Mouse (Mus musculus): ENCODE data around the gene Ppm1a. TPM values are rescaled to one million over a fixed set of nuclear protein-coding genes. Genes with fewer than 3 reads are reported as not detected.
A peak's percentile ranks its signal among the peaks of the same experiment; 100 is the strongest.
"Not testable (repeated sequence)": the region's sequence is repeated elsewhere in the genome, so short reads cannot be mapped to it uniquely, and the experiment has no call there.

Gene Ppm1a
- polyA plus RNA-seq, 1 experiment from 2014 or later = 44.4 TPM

GRCm38 (mm10) chr12:72762502-72762901 lies 5.2 kb downstream of the Ppm1a start:
- Histone ChIP-seq H3K27me3 (no peaks in the 10 kb centered on the region), H3K27ac (no peak overlapping the region; the same call in 1 of the 2 replicates), H3K4me1 (peaks cover 5% of the 10 kb centered on the region), H3K9ac (peak overlapping the region; percentile 100; the same call in 1 of the 2 replicates), H3K4me3 (peak overlapping the region; percentile 84), H3K4me2 (peak overlapping the region; percentile 56), H3K9me3 (no peaks in the 10 kb centered on the region), H3K36me3 (no peaks in the 10 kb centered on the region)
- WGBS = 44% methylated on average over 1 of the region's 1 CpGs
- ATAC-seq (ENCODE audit: insufficient number of reproducible peaks, low FRiP score, low TSS enrichment, low read depth) = no peak

DNA sequence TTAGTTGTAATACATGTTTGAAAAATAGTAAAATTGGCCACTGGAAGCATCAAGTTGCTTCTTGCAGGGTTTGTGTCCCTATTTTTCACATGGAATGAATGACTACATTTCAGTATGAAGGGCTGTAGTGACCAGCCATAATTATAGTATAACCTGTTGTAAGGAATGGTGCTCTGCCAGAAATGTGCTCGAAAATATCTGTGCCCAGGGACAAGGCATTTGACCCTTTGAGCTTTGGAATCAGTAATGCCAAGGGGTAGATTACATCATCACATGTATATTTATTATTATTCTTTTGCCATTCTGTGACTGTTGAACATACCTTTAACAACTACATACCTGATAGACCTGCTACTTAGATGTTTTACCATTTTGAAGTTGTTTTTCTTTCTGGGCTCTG lies 5.9 kb downstream of the Ppm1a start:
- H3K4me3 ChIP-seq = no peak overlapping the region
- no peak overlapping the region for H3K27ac ChIP-seq
- no peaks in the 10 kb centered on the region for H3K36me3 ChIP-seq
- ATAC-seq (ENCODE audit: insufficient number of reproducible peaks, low FRiP score, low TSS enrichment, low read depth) = no peak
- WGBS = 53% methylated on average over 1 of the region's 1 CpGs
- H3K9ac ChIP-seq = no peak overlapping the region
- no peaks in the 10 kb centered on the region for H3K27me3 ChIP-seq
- no peak overlapping the region for H3K4me2 ChIP-seq
- no peaks in the 10 kb centered on the region for H3K9me3 ChIP-seq
- peaks cover 5% of the 10 kb centered on the region for H3K4me1 ChIP-seq

- no peak overlapping the region for H3K4me2 ChIP-seq
- H3K4me1 ChIP-seq = peaks cover under 1% of the 10 kb centered on the region; the same call in 1 of the 2 replicates
- no peak for ATAC-seq (ENCODE audit: insufficient number of reproducible peaks, low FRiP score, low TSS enrichment, low read depth)
- 86% methylated on average over 6 of the region's 6 CpGs for WGBS
- H3K9ac ChIP-seq = no peak overlapping the region
- no peaks in the 10 kb centered on the region for H3K9me3 ChIP-seq
- H3K36me3 ChIP-seq = peaks cover 6% of the 10 kb centered on the region; the same call in 1 of the 2 replicates
- no peaks in the 10 kb centered on the region for H3K27me3 ChIP-seq
- no peak overlapping the region for H3K4me3 ChIP-seq
- no peak overlapping the region for H3K27ac ChIP-seq
These were observed 10.6 kb downstream of the Ppm1a start for GRCm38 (mm10) chr12:72767809-72768208.

- H3K4me1 ChIP-seq = no peaks in the 10 kb centered on the region; the same call in 1 of the 2 replicates
- no peaks in the 10 kb centered on the region for H3K27me3 ChIP-seq
- H3K9me3 ChIP-seq = no peaks in the 10 kb centered on the region
- H3K36me3 ChIP-seq = peaks cover 6% of the 10 kb centered on the region; the same call in 1 of the 2 replicates
- H3K4me2 ChIP-seq = no peak overlapping the region
- no peak for ATAC-seq (ENCODE audit: insufficient number of reproducible peaks, low FRiP score, low TSS enrichment, low read depth)
- H3K27ac ChIP-seq = no peak overlapping the region
- no peak overlapping the region for H3K4me3 ChIP-seq
- H3K9ac ChIP-seq = no peak overlapping the region
- 78% methylated on average over 2 of the region's 2 CpGs for WGBS
These were observed 11.0 kb downstream of the Ppm1a start for GRCm38 (mm10) chr12:72768230-72768629.

- H3K36me3 ChIP-seq = peaks cover 6% of the 10 kb centered on the region; the same call in 1 of the 2 replicates
- no peak overlapping the region for H3K9ac ChIP-seq
- 92% methylated on average over 5 of the region's 5 CpGs for WGBS
- H3K4me1 ChIP-seq = no peaks in the 10 kb centered on the region
- H3K9me3 ChIP-seq = no peaks in the 10 kb centered on the region
- no peaks in the 10 kb centered on the region for H3K27me3 ChIP-seq
- H3K27ac ChIP-seq = no peak overlapping the region
- no peak for ATAC-seq (ENCODE audit: insufficient number of reproducible peaks, low FRiP score, low TSS enrichment, low read depth)
- H3K4me2 ChIP-seq = no peak overlapping the region
- H3K4me3 ChIP-seq = no peak overlapping the region
These were observed 12.4 kb downstream of the Ppm1a start for GRCm38 (mm10) chr12:72769546-72770230.

DNA sequence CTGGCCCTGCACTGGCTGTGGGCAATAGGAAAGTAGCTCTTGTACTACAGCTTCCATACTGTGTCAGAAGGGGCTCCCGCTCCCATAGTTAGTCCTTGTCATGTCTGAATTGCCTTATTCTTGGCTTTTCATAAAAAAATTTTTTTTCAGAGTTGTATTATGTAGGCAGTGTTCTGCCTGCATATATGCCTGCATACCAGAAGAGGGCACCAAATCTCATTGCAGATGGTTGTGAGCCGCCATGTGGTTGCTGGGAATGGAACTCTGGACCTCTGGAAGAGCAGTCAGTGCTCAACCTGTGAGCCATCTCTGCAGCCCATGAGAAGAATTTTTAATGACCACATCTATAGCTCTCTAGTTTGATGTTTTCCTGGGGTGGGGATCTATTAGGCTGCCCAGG lies 13.9 kb downstream of the Ppm1a start:
- Histone ChIP-seq H3K4me1 (no peaks in the 10 kb centered on the region), H3K27me3 (no peaks in the 10 kb centered on the region), H3K4me2 (no peak overlapping the region), H3K9ac (no peak overlapping the region), H3K27ac (no peak overlapping the region), H3K9me3 (no peaks in the 10 kb centered on the region), H3K4me3 (no peak overlapping the region), H3K36me3 (peaks cover 6% of the 10 kb centered on the region; the same call in 1 of the 2 replicates)
- ATAC-seq (ENCODE audit: insufficient number of reproducible peaks, low FRiP score, low TSS enrichment, low read depth) = no peak
- WGBS = 98% methylated on average over 2 of the region's 2 CpGs

DNA sequence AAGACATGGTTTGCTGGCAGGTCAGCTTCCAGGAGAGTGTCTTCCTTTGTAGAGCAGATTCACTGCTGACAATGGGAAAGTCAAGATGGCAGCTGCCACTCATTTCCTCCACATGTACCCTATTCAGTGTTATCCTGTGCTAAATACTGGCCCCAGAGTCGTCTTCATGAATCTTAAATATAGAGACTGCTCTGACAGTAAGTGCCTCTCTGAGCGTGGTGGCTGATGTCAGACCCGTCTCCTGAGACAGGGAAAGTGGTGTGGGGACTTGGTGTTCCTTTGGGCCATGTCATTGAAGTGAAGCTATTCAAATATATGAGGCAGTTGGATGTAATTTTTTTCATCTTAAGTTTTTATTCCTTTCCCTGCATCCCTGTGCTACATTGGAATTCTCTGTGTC lies 14.5 kb downstream of the Ppm1a start:
- no peaks in the 10 kb centered on the region for H3K27me3 ChIP-seq
- peaks cover 6% of the 10 kb centered on the region; the same call in 1 of the 2 replicates for H3K36me3 ChIP-seq
- 86% methylated on average over 3 of the region's 3 CpGs for WGBS
- ATAC-seq (ENCODE audit: insufficient number of reproducible peaks, low FRiP score, low TSS enrichment, low read depth) = no peak
- no peaks in the 10 kb centered on the region for H3K4me1 ChIP-seq
- H3K4me3 ChIP-seq = no peak overlapping the region
- H3K27ac ChIP-seq = no peak overlapping the region
- no peak overlapping the region for H3K4me2 ChIP-seq
- H3K9ac ChIP-seq = no peak overlapping the region
- no peaks in the 10 kb centered on the region for H3K9me3 ChIP-seq

GRCm38 (mm10) chr12:72773921-72774320 lies 16.7 kb downstream of the Ppm1a start:
- Histone ChIP-seq H3K4me3 (no peak overlapping the region), H3K27me3 (no peaks in the 10 kb centered on the region), H3K9ac (no peak overlapping the region), H3K36me3 (peaks cover 6% of the 10 kb centered on the region; the same call in 1 of the 2 replicates), H3K27ac (no peak overlapping the region), H3K9me3 (no peaks in the 10 kb centered on the region), H3K4me2 (no peak overlapping the region), H3K4me1 (no peaks in the 10 kb centered on the region)
- no peak for ATAC-seq (ENCODE audit: insufficient number of reproducible peaks, low FRiP score, low TSS enrichment, low read depth)
- WGBS = 76% methylated on average over 7 of the region's 7 CpGs

DNA sequence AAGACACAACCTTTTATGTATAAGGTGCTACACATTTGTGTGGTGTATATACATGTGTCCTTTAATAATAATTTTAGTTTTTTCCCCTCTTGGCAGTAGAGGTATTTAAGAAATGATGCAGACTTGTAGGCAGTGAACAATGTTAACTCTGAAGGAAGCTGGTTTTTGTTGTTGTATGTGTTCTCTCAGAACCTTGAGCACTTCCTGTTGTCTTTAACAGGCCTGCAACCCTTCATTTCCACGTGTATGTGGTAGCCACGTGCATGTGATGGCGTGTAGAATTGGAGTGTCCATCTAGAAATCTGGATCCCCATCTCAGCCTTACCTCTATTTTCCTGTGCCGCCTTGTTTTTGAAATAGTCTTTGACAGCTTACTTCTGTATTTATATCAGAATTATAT lies 20.0 kb downstream of the Ppm1a start:
- Histone ChIP-seq H3K4me3 (no peak overlapping the region), H3K4me2 (no peak overlapping the region), H3K27me3 (no peaks in the 10 kb centered on the region), H3K9ac (no peak overlapping the region), H3K36me3 (no peaks in the 10 kb centered on the region), H3K4me1 (no peaks in the 10 kb centered on the region), H3K9me3 (no peaks in the 10 kb centered on the region), H3K27ac (no peak overlapping the region)
- no peak for ATAC-seq (ENCODE audit: insufficient number of reproducible peaks, low FRiP score, low TSS enrichment, low read depth)
- WGBS = 86% methylated on average over 4 of the region's 4 CpGs

DNA sequence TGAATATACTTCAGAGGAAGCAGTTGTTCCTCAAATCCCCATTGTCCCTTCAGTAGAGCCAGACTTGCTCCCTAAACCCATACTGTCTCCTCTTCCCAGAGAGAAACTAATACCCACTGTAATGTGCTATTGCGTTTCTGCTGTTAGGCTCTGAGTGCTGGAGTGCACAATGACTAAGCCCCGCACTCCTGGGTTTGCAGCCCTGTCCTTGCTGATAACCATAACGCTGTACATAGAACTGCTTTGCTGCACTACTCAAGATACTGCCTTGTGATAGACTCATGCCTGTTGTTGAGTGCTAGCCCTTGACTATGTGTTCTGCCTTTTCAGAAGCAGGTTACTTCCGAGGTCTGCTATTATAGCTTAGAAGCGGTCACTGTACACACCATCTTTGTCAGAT lies 22.9 kb downstream of the Ppm1a start:
- H3K9me3 ChIP-seq = no peaks in the 10 kb centered on the region
- no peak overlapping the region for H3K4me2 ChIP-seq
- 91% methylated on average over 5 of the region's 5 CpGs for WGBS
- no peak for ATAC-seq (ENCODE audit: insufficient number of reproducible peaks, low FRiP score, low TSS enrichment, low read depth)
- no peaks in the 10 kb centered on the region for H3K27me3 ChIP-seq
- no peaks in the 10 kb centered on the region for H3K4me1 ChIP-seq
- no peak overlapping the region for H3K4me3 ChIP-seq
- H3K36me3 ChIP-seq = peaks cover 20% of the 10 kb centered on the region; the same call in 1 of the 2 replicates
- H3K27ac ChIP-seq = no peak overlapping the region
- H3K9ac ChIP-seq = no peak overlapping the region

- not testable (repeated sequence) for H3K9ac ChIP-seq; H3K9me3 ChIP-seq; ATAC-seq (ENCODE audit: insufficient number of reproducible peaks, low FRiP score, low TSS enrichment, low read depth); H3K27me3 ChIP-seq; H3K4me3 ChIP-seq; H3K27ac ChIP-seq; H3K4me2 ChIP-seq; H3K4me1 ChIP-seq
- H3K36me3 ChIP-seq = peaks cover 24% of the 10 kb centered on the region; the same call in 1 of the 2 replicates
- WGBS = 92% methylated on average over 4 of the region's 4 CpGs
These were observed 25.5 kb downstream of the Ppm1a start for GRCm38 (mm10) chr12:72782786-72783185.

DNA sequence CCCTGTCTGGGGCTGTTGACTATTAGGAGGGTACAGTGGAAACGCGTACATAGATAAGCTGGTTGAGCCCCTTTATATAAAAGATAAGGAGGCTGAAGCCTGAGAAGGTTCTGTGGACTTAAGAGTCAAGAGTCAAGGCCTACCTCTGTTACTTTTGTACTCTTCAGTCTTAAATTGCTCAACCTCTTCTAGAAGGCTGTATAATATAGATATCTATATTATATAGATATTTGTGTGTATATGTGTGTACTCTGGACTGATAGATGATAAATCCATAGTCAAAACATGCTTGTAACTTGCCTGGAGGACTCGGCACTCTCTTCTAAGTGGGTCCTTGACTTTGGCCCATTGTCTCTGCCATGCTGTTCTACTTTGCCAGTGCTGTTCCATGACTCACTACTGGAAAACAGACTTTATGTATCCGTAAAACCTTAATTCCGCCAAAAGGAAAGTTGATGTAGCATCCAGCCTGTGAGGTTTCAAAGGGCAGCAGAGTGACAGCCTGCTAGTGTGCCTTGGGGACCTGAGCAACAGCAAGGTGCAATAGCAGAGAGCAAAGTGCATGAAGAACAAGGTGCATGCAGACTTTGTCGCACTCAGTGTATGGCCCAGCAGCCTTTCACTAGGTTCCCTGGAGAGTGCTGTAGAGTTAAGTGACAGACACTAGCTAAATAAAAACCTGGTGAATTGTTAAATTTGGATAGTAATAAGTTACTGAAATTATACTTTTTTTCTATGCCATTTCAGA lies 28.1 kb downstream of the Ppm1a start:
- Histone ChIP-seq H3K4me1 (no peaks in the 10 kb centered on the region), H3K27me3 (no peaks in the 10 kb centered on the region), H3K4me3 (no peak overlapping the region), H3K4me2 (no peak overlapping the region), H3K36me3 (peaks cover 24% of the 10 kb centered on the region; the same call in 1 of the 2 replicates), H3K9ac (no peak overlapping the region), H3K9me3 (no peaks in the 10 kb centered on the region), H3K27ac (no peak overlapping the region)
- no peak for ATAC-seq (ENCODE audit: insufficient number of reproducible peaks, low FRiP score, low TSS enrichment, low read depth)
- WGBS = 91% methylated on average over 6 of the region's 6 CpGs
